Mouse (Mus musculus) forebrain, embryonic 16.5 days (tissue): ENCODE measurements at regions not wholly inside any gene's neighbourhood (a gene's known extent, or its start where the extent isn't known, plus 50 kb on each side); places are given as distances from the start of the nearest gene placed in this dataset.

Experiments
- ATAC-seq: fragments of 200-750 bp; cut with Nextera tagmentation; 2 replicates; pipeline ENCODE4 v1.8.0; 2017; ENCODE audit warnings: mild to moderate bottlenecking, moderate library complexity
- H3K27ac ChIP-seq: fragments of 300-500 bp; sonication (generic); 2 replicates; pipeline ENCODE4 v1.5.1; 2014; ENCODE audit warnings: low read length, control low read depth
- H3K27me3 ChIP-seq: fragments of 300-500 bp; sonication (generic); replicated peaks from 2 replicates; pipeline ENCODE4 v1.6.1; 2014; ENCODE audit warnings: low read length; ENCODE audit not compliant: control insufficient read depth, insufficient read depth
- H3K36me3 ChIP-seq: fragments of 300-500 bp; sonication (generic); 2 replicates; pipeline ENCODE4 v1.6.1; 2014; ENCODE audit not compliant: control insufficient read depth, insufficient read depth
- H3K4me1 ChIP-seq: fragments of 300-500 bp; sonication (generic); replicated peaks from 2 replicates; pipeline ENCODE4 v1.6.1; 2014; ENCODE audit warnings: low read length; ENCODE audit not compliant: control insufficient read depth, insufficient read depth
- H3K4me2 ChIP-seq: fragments of 300-500 bp; sonication (generic); 2 replicates; pipeline ENCODE4 v1.6.1; 2014; ENCODE audit warnings: mild to moderate bottlenecking, low read length, control low read depth
- H3K4me3 ChIP-seq: fragments of 300-500 bp; sonication (generic); replicated peaks from 2 replicates; pipeline ENCODE4 v1.5.1; 2014; ENCODE audit warnings: mild to moderate bottlenecking, low read length, control low read depth
- H3K9ac ChIP-seq: fragments of 300-500 bp; sonication (generic); replicated peaks from 2 replicates; pipeline ENCODE4 v1.6.1; 2014; ENCODE audit warnings: low read depth, low read length, control low read depth
- H3K9me3 ChIP-seq: fragments of 300-500 bp; sonication (generic); 2 replicates; pipeline ENCODE4 v1.6.1; 2016; ENCODE audit warnings: low read length; ENCODE audit not compliant: control insufficient read depth
- WGBS: fragments of 180-500 bp; shearing (Covaris S2); extraction: QIAGEN DNeasy Blood & Tissue Kit; methylation state at CpG from one replicate; pipeline ENCODE4 v1.1.7; 2014; 5-methylcytosine and 5-hydroxymethylcytosine counted together

GRCm38 (mm10) chr16:93459497-93460240 is 144.2 kb downstream of the Setd4 start:
- Histone ChIP-seq H3K27me3 (no peaks in the 10 kb centered on the region), H3K36me3 (no peaks in the 10 kb centered on the region), H3K9ac (0 out of 2 replicates have a peak overlapping the region, but pooled peaks have one; percentile 23), H3K9me3 (no peaks in the 10 kb centered on the region), H3K4me2 (peak overlapping the region; percentile 38), H3K27ac (no peak overlapping the region), H3K4me1 (peaks cover 15% of the 10 kb centered on the region), H3K4me3 (no peak overlapping the region)
- WGBS: 58% methylated on average over 12 of the region's 12 CpGs
- peak; percentile 56 for ATAC-seq

GRCm38 (mm10) chr16:93458598-93459496 is 145.0 kb downstream of the Setd4 start:
- Histone ChIP-seq H3K4me3 (no peak overlapping the region), H3K27ac (peak overlapping the region; percentile 61)
- WGBS: 40% methylated on average over 25 of the region's 25 CpGs

GRCm38 (mm10) chr16:93458011-93458585 is 145.8 kb downstream of the Setd4 start:
- no peaks in the 10 kb centered on the region for H3K36me3 ChIP-seq
- no peak overlapping the region for H3K4me2 ChIP-seq
- no peak overlapping the region for H3K9ac ChIP-seq
- ATAC-seq: no peak
- WGBS: 85% methylated on average over 20 of the region's 20 CpGs
- H3K27ac ChIP-seq: no peak overlapping the region
- peaks cover 15% of the 10 kb centered on the region for H3K4me1 ChIP-seq
- H3K9me3 ChIP-seq: no peaks in the 10 kb centered on the region
- H3K4me3 ChIP-seq: no peak overlapping the region
- H3K27me3 ChIP-seq: no peaks in the 10 kb centered on the region

More at GRCm38 (mm10) chr16:93458598-93459496, 145.0 kb downstream of the Setd4 start:
- H3K27me3 ChIP-seq: no peaks in the 10 kb centered on the region
- H3K9ac ChIP-seq: 0 out of 2 replicates have a peak overlapping the region, but pooled peaks have one; percentile 23
- peak; percentile 82 for ATAC-seq
- peaks cover 15% of the 10 kb centered on the region for H3K4me1 ChIP-seq
- H3K36me3 ChIP-seq: no peaks in the 10 kb centered on the region
- H3K4me2 ChIP-seq: peak overlapping the region; percentile 38
- H3K9me3 ChIP-seq: no peaks in the 10 kb centered on the region

DNA sequence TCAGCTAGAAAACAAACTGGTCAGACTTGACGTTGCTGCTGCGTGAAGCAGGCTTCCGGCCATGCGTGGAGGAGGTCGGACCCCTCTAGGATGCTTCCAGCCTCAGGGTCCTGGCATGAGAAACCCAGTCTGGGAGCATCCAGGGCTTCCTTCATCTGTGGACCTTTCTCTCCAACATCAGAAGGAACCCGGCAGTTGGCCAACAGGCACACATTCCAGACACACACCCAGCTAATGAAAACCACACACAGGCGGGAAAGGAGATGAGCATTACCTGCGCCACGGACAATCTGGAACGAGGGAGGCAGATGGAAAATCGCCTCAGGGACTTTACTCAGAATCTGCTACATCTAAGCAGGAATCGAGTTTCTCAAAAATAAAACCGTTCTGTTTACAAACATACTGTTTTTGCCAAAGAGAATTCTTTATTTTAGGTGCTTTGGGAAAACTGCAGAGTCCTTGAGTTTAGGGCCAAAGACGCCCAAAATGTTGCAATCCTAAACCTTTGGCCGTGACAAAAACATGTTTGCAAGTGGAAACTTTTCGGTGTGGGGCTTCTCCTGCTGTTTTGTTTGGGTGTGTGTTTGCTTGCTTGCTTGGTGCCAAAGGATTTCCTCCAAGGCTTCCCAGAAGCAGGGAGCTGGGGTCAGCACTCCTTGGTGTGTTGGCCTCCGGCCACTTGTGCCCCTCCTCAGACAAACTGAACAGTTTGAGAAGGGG is 147.0 kb downstream of the Setd4 start:
- H3K27me3 ChIP-seq: no peaks in the 10 kb centered on the region
- H3K4me3 ChIP-seq: no peak overlapping the region
- no peak overlapping the region for H3K4me2 ChIP-seq

DNA sequence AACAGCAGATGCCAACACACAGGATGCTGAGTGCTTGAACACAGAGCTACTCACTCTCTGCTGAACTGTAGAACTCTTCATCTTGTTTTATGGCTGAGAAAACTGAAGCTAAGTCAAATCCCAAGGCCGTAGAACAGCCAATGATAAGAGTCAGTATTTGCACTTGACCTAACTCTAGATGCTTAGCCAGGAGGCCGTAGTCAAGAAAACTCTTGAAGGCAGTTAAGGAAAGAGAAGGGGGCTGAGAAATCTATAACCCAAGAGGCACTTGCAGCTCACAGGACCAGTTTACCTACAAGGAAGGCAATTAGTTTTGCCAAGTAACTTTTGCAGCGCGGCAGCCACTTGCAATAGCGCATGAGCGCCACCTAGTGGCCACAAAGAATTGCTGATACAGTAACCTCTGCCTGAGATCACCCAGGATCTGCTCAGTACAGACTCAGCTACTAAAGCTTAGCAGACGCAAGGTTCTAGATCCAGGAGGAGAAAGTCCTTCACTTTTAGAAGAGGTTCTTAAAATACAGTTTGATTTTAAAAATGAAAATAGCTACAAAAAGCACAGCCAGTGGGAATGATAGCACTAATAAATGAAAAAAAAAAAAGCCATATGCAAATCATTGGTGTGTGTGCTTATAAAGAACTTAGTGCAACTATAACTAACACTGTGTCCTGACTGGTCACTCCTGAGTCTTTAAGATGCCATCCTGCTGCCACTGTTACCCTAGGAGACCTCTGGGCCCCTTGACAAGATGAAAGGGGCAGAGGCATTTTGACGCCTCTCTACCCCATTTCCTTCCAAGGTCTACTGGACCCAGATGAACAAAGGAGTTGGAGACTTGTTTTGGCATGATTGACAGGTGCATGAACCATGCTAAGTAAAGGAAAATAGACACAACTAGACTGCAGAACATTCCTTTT is 149.5 kb downstream of the Setd4 start:
- H3K4me1 ChIP-seq: peaks cover 11% of the 10 kb centered on the region
- H3K27me3 ChIP-seq: no peaks in the 10 kb centered on the region
- no peaks in the 10 kb centered on the region for H3K36me3 ChIP-seq
- H3K9me3 ChIP-seq: no peaks in the 10 kb centered on the region
- ATAC-seq: 0 out of 2 replicates have a peak, but pooled peaks have one; percentile 53
- 30% methylated on average over 8 of the region's 8 CpGs for WGBS
- H3K9ac ChIP-seq: no peak overlapping the region
- H3K4me3 ChIP-seq: no peak overlapping the region
- no peak overlapping the region for H3K4me2 ChIP-seq
- no peak overlapping the region for H3K27ac ChIP-seq

More for the DNA sequence above, 147.0 kb downstream of the Setd4 start:
- 85% methylated on average over 17 of the region's 17 CpGs for WGBS
- Histone ChIP-seq H3K36me3 (no peaks in the 10 kb centered on the region), H3K9ac (no peak overlapping the region), H3K27ac (no peak overlapping the region), H3K4me1 (peaks cover 15% of the 10 kb centered on the region), H3K9me3 (no peaks in the 10 kb centered on the region)
- no peak for ATAC-seq

GRCm38 (mm10) chr16:93453056-93453455 is 150.8 kb downstream of the Setd4 start:
- H3K9ac ChIP-seq: no peak overlapping the region
- no peaks in the 10 kb centered on the region for H3K36me3 ChIP-seq
- H3K4me3 ChIP-seq: no peak overlapping the region
- WGBS: 86% methylated on average over 9 of the region's 9 CpGs
- H3K4me2 ChIP-seq: no peak overlapping the region
- H3K4me1 ChIP-seq: no peaks in the 10 kb centered on the region
- no peaks in the 10 kb centered on the region for H3K27me3 ChIP-seq
- no peak overlapping the region for H3K27ac ChIP-seq
- H3K9me3 ChIP-seq: no peaks in the 10 kb centered on the region
- no peak for ATAC-seq

DNA sequence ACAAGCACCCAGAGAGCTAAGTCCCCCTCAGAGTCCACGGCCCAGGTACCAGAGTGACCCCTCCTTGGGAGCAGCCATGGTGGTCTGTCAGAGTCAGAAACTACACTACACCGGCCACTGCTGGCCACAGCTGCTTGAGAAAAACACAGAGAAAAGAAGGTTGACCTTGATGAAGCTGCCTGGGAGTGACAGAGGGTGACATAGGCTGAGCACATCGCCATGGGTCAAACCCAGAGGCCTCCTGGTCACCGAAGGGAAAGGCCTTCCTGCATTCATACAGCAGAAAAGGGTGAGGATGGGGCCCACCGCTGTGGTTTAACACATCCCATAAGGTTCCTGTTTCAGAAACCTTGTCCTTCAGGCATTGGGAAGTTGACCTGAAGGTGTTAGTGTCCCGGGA is 153.0 kb downstream of the Setd4 start:
- no peak overlapping the region for H3K4me2 ChIP-seq
- WGBS: 80% methylated on average over 6 of the region's 6 CpGs
- H3K27ac ChIP-seq: no peak overlapping the region
- H3K36me3 ChIP-seq: no peaks in the 10 kb centered on the region
- no peaks in the 10 kb centered on the region for H3K27me3 ChIP-seq
- H3K4me3 ChIP-seq: no peak overlapping the region
- no peaks in the 10 kb centered on the region for H3K4me1 ChIP-seq
- H3K9ac ChIP-seq: no peak overlapping the region
- H3K9me3 ChIP-seq: no peaks in the 10 kb centered on the region
- no peak for ATAC-seq

GRCm38 (mm10) chr16:93449925-93450324 is 153.9 kb downstream of the Setd4 start:
- Histone ChIP-seq H3K9me3 (no peaks in the 10 kb centered on the region), H3K9ac (no peak overlapping the region), H3K27me3 (no peaks in the 10 kb centered on the region), H3K27ac (no peak overlapping the region), H3K4me3 (no peak overlapping the region), H3K4me1 (no peaks in the 10 kb centered on the region), H3K36me3 (no peaks in the 10 kb centered on the region), H3K4me2 (no peak overlapping the region)
- WGBS: 13% methylated on average over 3 of the region's 3 CpGs
- ATAC-seq: no peak
